Mouse (Mus musculus) forebrain, postnatal 0 days (tissue): ENCODE results near the gene Rtn1. TPM values are rescaled to one million over a fixed set of nuclear protein-coding genes. Genes with fewer than 3 reads are reported as not detected.

ENCODE experiments used
- ATAC-seq: fragments of 200-750 bp; cut with Nextera tagmentation; 2 replicates; pipeline ENCODE4 v1.8.0; 2017; ENCODE audit warnings: mild to moderate bottlenecking, moderate library complexity
- DNase-seq: peaks from one replicate; pipeline ENCODE4 v3.0.0-alpha.2; 2015
- H3K27ac ChIP-seq: fragments of 300-500 bp; sonication (generic); 2 replicates; pipeline ENCODE4 v1.5.1; 2014; ENCODE audit warnings: low read depth, mild to moderate bottlenecking, antibody characterized with exemption, low read length, moderate library complexity, mixed read lengths
- H3K27me3 ChIP-seq: fragments of 300-500 bp; sonication (generic); 2 replicates; pipeline ENCODE4 v1.6.1; 2014; ENCODE audit warnings: mild to moderate bottlenecking, low read length, mixed read lengths; ENCODE audit not compliant: insufficient read depth
- H3K36me3 ChIP-seq: fragments of 300-500 bp; sonication (generic); 2 replicates; pipeline ENCODE4 v1.6.1; 2014; ENCODE audit warnings: mild to moderate bottlenecking, moderate library complexity; ENCODE audit not compliant: insufficient read depth
- H3K4me1 ChIP-seq: fragments of 300-500 bp; sonication (generic); 2 replicates; pipeline ENCODE4 v1.6.1; 2014; ENCODE audit warnings: antibody characterized with exemption; ENCODE audit not compliant: insufficient read depth
- H3K4me2 ChIP-seq: fragments of 300-500 bp; sonication (generic); 2 replicates; pipeline ENCODE4 v1.6.1; 2014; ENCODE audit warnings: low read depth, mild to moderate bottlenecking, moderate library complexity
- H3K4me3 ChIP-seq: fragments of 300-500 bp; sonication (generic); 2 replicates; pipeline ENCODE4 v1.5.1; 2014; ENCODE audit warnings: low read depth, low read length, mixed read lengths
- H3K9ac ChIP-seq: fragments of 300-500 bp; sonication (generic); 2 replicates; pipeline ENCODE4 v1.6.1; 2014; ENCODE audit warnings: mild to moderate bottlenecking
- H3K9me3 ChIP-seq: fragments of 300-500 bp; sonication (generic); 2 replicates; pipeline ENCODE4 v1.6.1; 2016; ENCODE audit warnings: low read length
- CTCF ChIP-seq: sonication (generic); IDR thresholded peaks from 2 replicates; pipeline ENCODE4 v1.5.1; 2016; ENCODE audit warnings: antibody characterized with exemption, control low read depth, low read depth
- WGBS: fragments of 180-500 bp; shearing (Covaris S2); extraction: QIAGEN DNeasy Blood & Tissue Kit; methylation state at CpG from one replicate; pipeline ENCODE4 v1.1.7; 2014; 5-methylcytosine and 5-hydroxymethylcytosine counted together
- polyA plus RNA-seq: library from polyadenylated mRNA; unstranded; fragments of >200 nt; fragmentation: Nextera tagmentation; extraction: Ambion mirVana; gene quantifications from 2 replicates; pipeline ENCODE4 v1.2.1, GENCODE M21; 2015
- total RNA-seq: library from RNA; depleted of rRNA; stranded (reverse); fragments of >200 nt; gene quantifications from 2 replicates; pipeline ENCODE4 v1.2.3, GENCODE M21; 2014

Rtn1 gene
- total and polyA plus RNA-seq, 2 experiments from 2014 or later = 1,411 to 3,605 TPM

DNA sequence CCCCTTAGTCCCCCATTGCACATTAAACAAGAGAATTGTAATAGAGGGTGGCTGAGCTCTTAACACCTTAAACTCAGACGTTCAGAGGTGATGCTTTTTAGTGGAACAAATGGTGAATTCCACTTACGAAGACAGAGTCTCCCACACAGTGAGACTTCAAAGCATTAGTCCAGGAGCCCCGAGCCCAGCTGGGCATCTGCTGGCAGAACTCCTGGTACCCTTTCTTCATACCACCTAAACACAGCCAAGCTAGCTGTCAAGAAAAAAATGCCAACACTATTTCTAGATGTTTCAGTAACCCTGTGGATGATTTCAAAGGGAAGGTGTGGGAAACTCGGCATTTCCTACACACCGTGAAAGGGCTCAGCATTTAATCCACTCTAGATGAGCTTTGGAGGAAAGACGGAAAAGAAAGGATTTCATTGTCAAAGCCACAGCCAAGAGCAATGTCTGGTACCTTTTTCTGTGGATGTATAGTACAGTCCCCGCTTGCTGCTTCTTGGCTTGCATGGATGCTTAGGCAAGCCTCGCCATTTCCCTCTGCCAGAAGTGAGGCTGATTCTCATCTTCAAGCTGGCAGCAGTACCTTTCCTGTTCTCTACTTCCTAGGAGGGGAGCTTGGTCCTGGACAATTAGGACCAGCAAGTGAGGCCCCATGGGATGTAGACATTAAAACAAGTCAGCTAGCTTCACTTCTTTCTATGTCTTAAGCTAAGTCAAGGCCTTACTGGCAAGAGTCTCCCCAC lies 179.2 kb downstream of the Rtn1 start:
- ATAC-seq = no peak

DNA sequence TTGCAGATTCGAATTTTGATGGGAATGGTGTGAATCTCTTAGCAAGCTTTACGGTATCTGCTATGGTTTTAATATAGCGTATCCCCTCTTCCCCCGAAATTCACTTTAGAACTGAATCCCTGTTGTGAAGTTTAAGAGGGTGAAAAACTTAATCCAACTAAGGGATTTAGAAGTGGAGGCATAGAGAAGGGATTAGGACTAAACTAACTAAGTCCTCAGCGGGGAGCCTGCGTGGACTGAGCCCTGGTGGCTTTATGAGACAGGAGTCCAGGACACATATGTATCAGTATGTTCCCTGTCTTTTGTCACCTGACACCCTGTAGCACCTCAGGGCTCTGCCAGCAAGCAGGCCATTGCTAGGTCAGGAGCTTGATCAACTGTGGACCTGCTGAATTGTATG lies 181.1 kb downstream of the Rtn1 start:
- TF ChIP-seq CTCF = no peak
- no peak overlapping the region for H3K27ac ChIP-seq
- H3K27me3 ChIP-seq = no peaks in the 10 kb centered on the region
- H3K4me3 ChIP-seq = no peak overlapping the region
- no peaks in the 10 kb centered on the region for H3K9me3 ChIP-seq
- no peak overlapping the region for H3K4me2 ChIP-seq
- 57% methylated on average over 6 of the region's 6 CpGs for WGBS
- DNase-seq (no peak), ATAC-seq (no peak)
- H3K9ac ChIP-seq = no peak overlapping the region
- H3K4me1 ChIP-seq = peaks cover 21% of the 10 kb centered on the region
- peaks cover 14% of the 10 kb centered on the region for H3K36me3 ChIP-seq

More for the DNA sequence above, 179.2 kb downstream of the Rtn1 start:
- peak overlapping the region; percentile 16; the same call in 1 of the 2 replicates for H3K4me2 ChIP-seq
- H3K27ac ChIP-seq = 0 out of 2 replicates have a peak overlapping the region, but pooled peaks have one; percentile 16
- H3K27me3 ChIP-seq = no peaks in the 10 kb centered on the region
- WGBS = 44% methylated on average over 8 of the region's 8 CpGs
- no peak overlapping the region for H3K4me3 ChIP-seq
- 0 out of 2 replicates have a peak, but pooled peaks cover 4% of the 10 kb centered on the region for H3K36me3 ChIP-seq
- H3K9me3 ChIP-seq = no peaks in the 10 kb centered on the region
- H3K9ac ChIP-seq = 0 out of 2 replicates have a peak overlapping the region, but pooled peaks have one; percentile 4
- TF ChIP-seq CTCF = no peak
- H3K4me1 ChIP-seq = peaks cover 29% of the 10 kb centered on the region
- DNase-seq = no peak

DNA sequence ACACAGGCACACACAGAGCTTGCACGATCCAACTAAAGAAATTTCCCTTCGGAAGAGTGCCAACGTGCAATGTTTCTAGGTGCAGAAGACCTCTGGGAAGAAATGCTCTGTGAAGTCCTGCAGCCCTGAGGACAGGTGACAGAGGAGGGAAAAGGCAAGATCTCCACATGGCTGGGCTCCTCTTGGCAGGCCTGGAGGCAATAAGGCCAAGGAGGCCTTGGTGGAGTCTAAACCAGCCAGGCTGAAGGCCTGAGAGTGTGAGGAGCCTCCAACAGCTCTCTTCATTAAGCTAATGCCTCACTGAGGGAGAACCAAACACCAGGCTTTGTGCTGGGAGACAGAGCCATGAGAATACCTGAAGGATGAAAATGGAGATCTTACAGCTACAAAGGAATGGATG lies 183.5 kb downstream of the Rtn1 start:
- H3K9me3 ChIP-seq = no peaks in the 10 kb centered on the region

DNA sequence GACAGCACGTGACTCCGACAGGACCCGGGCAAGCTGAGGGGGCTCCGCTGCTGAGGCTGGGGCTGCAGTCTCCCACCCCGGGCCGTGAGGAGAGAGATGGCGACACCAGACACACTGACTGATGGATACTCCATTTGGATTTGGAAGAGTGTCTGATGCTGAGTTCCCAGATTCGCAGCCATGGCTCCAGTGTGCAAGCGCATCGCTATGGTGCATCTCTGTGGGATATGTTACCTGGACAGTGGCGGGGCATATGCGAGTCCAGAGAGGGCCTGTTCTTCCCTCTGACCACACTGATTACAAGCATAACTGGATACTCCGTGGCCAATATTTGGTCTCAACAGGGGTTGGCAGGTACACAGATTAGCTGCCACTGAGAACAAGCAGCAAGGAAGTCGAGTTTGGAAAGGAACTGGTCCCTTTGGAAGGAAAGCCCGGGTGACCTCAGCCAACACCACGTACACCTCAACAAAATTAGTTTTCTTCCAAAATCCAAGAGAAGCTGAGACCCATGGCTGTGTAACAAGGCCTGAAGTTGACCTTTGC lies 185.2 kb downstream of the Rtn1 start:
- Histone ChIP-seq H3K4me2 (no peak overlapping the region), H3K9ac (no peak overlapping the region), H3K27me3 (no peaks in the 10 kb centered on the region), H3K4me1 (no peaks in the 10 kb centered on the region), H3K9me3 (no peaks in the 10 kb centered on the region), H3K36me3 (peaks cover 52% of the 10 kb centered on the region), H3K4me3 (no peak overlapping the region), H3K27ac (no peak overlapping the region)
- TF ChIP-seq CTCF = no peak
- ATAC-seq = no peak
- no peak for DNase-seq
- WGBS = 95% methylated on average over 16 of the region's 16 CpGs

More for the DNA sequence above, 183.5 kb downstream of the Rtn1 start:
- Histone ChIP-seq H3K36me3 (peaks cover 35% of the 10 kb centered on the region), H3K4me3 (no peak overlapping the region), H3K27ac (no peak overlapping the region), H3K9ac (no peak overlapping the region), H3K4me1 (peaks cover 6% of the 10 kb centered on the region; the same call in 1 of the 2 replicates), H3K27me3 (no peaks in the 10 kb centered on the region), H3K4me2 (no peak overlapping the region)
- DNase-seq = no peak
- TF ChIP-seq CTCF = no peak
- no peak for ATAC-seq
- 79% methylated on average over 3 of the region's 3 CpGs for WGBS

DNA sequence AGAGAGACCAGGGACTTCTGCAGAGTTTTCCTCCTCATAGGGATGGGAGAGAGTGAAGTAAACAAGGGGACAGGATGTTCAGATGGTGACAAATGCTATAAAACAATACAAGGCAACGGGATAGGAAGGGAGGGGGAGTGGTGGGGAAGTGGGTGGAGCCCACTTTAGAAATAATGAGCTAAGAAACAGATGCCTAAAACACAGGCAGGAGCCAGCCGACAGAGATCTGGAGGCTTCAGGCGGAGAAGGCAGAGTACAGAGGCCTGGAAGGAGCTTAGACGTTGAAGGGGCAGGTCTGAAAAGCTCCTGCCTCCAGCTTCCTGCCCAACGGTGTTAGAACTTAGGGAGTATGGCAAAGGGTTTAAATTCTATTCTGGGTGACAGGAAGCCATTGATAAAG lies 195.3 kb downstream of the Rtn1 start:
- Histone ChIP-seq H3K9me3 (no peaks in the 10 kb centered on the region), H3K27ac (no peak overlapping the region), H3K27me3 (no peaks in the 10 kb centered on the region), H3K4me1 (no peaks in the 10 kb centered on the region), H3K9ac (no peak overlapping the region), H3K36me3 (peaks cover 91% of the 10 kb centered on the region), H3K4me3 (no peak overlapping the region), H3K4me2 (no peak overlapping the region)
- DNase-seq (no peak), ATAC-seq (0 out of 2 replicates have a peak, but pooled peaks have one; percentile 16)
- WGBS = 47% methylated on average over 5 of the region's 5 CpGs
- TF ChIP-seq CTCF = no peak

DNA sequence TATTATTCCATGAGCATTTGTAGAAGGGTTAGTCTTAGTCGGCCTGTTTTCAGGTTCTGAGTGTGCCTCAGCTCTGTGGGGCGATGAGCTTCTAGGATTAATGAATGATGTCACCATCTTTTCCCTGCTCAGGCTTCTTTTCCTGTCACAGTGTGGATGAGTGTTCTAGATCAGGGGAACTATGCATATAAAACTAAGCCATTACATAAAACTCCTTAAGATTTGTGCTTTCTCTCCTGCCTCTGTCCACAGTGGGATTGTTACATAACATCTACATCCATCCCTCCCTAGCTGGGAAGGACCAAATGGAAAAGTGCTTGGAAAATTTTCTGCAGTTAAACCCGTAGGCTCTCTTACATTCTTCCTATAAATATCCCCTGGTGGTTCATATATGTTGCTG lies 208.0 kb downstream of the Rtn1 start:
- no peak overlapping the region for H3K9ac ChIP-seq
- H3K4me3 ChIP-seq = no peak overlapping the region
- ATAC-seq = no peak
- no peaks in the 10 kb centered on the region for H3K4me1 ChIP-seq
- no peaks in the 10 kb centered on the region for H3K27me3 ChIP-seq
- H3K27ac ChIP-seq = no peak overlapping the region
- 90% methylated on average over 3 of the region's 3 CpGs for WGBS
- no peaks in the 10 kb centered on the region for H3K9me3 ChIP-seq
- TF ChIP-seq CTCF = no peak
- no peak overlapping the region for H3K4me2 ChIP-seq
- H3K36me3 ChIP-seq = no peaks in the 10 kb centered on the region
- no peak for DNase-seq

DNA sequence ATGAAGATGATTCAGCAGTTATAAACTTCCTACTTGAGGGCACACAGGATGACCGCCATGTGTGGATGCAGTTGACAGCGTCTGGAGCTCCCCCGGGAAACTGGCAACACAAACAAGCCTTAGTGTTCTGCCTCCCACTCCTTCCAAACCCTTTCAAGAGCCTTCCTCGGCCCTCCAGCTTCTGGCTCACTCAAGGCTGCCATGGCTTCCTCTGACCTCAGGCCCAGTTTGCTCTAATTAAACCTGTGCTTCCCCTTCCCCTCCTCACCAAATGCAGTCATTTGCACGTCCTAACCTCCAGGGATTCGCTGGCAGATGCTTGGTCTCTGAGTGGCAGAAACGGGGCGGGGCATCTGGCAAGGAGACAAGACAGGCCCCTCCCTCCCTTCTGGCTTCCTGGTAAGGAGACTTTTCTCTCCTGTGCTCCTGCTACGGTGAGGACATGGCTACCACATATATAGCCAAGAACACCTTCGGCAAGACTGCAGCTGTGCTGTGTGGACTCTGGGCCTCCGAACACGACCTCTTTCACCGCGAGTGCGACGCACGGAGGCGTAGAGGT lies 210.8 kb downstream of the Rtn1 start:
- ATAC-seq (peak; percentile 29; the same call in 1 of the 2 replicates), DNase-seq (no peak)
- no peak overlapping the region for H3K4me3 ChIP-seq
- no peak for TF ChIP-seq CTCF
- no peaks in the 10 kb centered on the region for H3K9me3 ChIP-seq
- 55% methylated on average over 18 of the region's 18 CpGs for WGBS
- H3K9ac ChIP-seq = no peak overlapping the region
- no peak overlapping the region for H3K27ac ChIP-seq
- no peaks in the 10 kb centered on the region for H3K27me3 ChIP-seq
- no peaks in the 10 kb centered on the region for H3K4me1 ChIP-seq
- no peaks in the 10 kb centered on the region for H3K36me3 ChIP-seq
- H3K4me2 ChIP-seq = no peak overlapping the region
